Mouse (Mus musculus) spleen, postnatal 14 days (tissue): ENCODE results near the gene Ccdc142.

Experiments used
- DNase-seq, 2 experiments: peaks; one replicate each; pipeline ENCODE4 v3.0.0; 2021 to 2022; ENCODE audit warnings: low spot score in 2 of 2

Gene Ccdc142

DNA sequence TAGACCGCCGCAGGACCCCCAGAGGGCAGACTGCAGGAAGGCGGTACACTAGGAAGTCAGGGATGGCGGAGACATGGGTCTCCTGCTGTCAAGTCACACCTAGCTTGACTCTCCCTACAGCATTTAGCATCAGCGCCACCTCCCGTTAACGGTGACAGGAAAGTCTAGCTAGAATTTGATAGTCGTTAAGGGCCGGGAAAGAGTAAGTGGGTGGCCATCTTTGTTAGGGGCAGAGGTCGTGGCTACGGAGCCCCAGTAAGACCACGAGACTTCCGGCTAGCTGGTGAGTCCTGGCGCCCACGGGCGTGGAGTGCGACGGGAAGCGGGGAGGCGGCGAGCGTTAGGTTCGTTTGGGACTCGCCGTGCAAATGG lies at the start of gene Ccdc142, which contains the start of gene Gm42688:
Gene Ccdc142 (plus strand): TSS at position 286 of the 372 bp plus-strand sequence.
Gene Gm42688 (plus strand): TSS at position 302 of the 372 bp plus-strand sequence.
- DNase-seq: peak; percentile 81 to 84

- DNase-seq: peak; percentile 24 to 40
Observed at GRCm38 (mm10) chr6:83053136-83053960, 48.1 kb upstream of the Ccdc142 start.

GRCm38 (mm10) chr6:83054074-83054851 lies 47.1 kb upstream of the Ccdc142 start, which contains the start of gene Aup1:
Aup1 (plus strand) TSS chr6:83054521.
- peak; percentile 92 to 95 for DNase-seq

DNA sequence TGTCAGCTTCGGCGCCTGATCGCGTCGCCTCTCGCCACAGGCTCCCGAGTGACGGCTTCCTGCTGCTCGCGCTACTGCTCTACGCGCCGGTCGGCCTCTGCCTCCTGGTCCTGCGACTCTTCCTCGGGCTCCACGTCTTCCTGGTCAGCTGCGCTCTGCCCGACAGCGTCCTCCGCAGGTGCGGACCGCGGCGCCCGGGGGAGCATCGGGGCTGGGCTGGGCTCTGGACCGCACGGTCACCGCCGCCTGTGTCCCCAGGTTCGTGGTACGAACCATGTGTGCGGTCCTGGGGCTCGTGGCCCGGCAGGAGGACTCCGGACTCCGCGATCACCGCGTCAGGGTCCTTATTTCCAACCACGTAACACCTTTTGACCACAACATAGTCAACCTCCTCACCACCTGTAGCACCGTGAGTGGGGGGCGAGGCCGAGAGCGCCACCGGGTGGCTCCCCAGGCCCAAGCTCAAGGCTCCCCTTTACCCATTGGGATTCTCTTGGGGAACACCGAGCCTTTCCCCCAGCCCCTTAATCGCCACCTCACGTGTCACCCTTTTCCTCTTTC lies 46.5 kb upstream of the Ccdc142 start, which contains the start of gene Htra2:
Gene Htra2 (minus strand): TSS at position 403 of the 561 bp plus-strand sequence.
- DNase-seq: peak; percentile 41

- no peak for DNase-seq
Observed at GRCm38 (mm10) chr6:83057790-83058189, 43.6 kb upstream of the Ccdc142 start, which contains the start of gene Dqx1. Dqx1 (plus strand) TSS chr6:83057844.

- no peak for DNase-seq
Observed at GRCm38 (mm10) chr6:83058725-83059124, 42.7 kb upstream of the Ccdc142 start.

DNA sequence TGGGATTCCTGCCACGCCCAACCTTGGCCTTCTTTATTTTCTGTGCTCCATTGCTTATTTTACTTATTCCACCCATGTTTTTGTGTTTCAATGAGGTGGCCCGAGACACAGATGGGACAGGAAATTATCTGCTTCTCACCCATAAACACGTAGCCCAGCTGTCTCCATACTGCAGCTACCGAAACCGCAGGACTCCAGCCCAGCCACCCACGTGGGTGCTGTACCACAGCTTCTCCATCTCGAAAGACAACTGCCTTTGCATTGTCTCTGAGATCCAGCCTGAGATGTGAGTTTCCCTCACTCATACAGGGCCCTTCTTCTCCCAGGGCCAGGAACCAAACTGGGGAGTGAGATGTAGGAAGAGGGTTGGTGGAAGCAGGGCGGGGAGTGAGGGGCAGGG lies 35.4 kb upstream of the Ccdc142 start:
- DNase-seq: no peak

DNA sequence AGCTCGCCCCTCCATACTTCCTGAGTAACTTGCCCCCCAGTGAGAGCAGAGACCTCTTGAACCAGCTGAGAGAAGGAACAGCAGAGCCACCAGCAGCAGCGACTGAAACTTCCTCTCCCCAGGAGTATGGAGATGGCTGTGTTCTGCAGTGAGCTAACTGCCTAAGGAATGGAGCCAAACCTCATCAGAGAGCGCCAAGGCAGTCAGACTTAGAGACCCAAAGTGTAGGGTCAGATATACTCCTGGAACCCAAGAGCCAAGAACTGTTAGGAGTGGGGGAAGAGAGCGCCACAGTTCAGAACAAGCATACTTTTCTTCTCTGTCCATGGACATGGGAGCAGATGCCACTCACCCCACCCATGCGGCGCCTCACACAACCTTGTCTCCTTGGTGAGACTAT lies 35.0 kb upstream of the Ccdc142 start:
- DNase-seq: no peak

GRCm38 (mm10) chr6:83068221-83068620 lies 33.2 kb upstream of the Ccdc142 start:
- DNase-seq: no peak

DNA sequence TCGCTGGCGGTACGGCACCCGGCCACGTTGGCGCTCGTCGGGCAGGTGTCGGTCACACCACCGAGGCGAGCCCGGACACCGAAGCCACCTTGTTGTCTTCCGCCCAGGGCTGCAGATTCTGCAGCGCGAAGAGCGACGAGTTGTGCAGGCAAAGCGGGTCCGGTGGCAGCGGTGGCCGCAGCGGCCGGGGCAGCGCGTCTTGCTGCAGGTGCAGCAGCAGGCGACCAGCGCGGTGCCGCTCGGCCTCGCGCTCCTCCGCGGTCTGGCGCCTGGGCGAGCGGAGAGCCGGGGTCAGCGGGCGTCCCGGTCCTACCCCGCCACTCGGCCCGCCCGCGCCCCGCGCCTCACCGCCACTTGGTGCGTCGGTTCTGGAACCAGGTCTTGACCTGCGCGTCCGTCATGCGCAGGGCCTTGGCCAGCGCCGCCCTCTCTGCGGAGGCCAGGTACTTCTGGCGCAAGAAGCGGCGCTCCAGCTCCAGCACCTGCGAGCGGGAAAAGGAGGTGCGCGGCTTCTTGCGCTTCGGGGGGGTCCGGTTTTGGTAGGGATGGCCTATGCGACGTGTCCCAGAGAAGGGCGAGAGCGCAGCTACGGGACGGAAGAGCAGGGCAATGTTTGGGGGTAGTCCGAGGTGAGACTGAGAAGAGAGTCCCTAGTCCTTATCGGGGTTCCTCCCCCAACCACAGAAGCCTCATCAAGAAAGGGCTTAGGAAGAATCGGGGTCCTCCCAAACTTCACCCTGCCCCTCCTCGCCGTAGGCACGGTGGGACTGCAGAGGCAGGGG lies 32.5 kb upstream of the Ccdc142 start:
- no peak for DNase-seq

GRCm38 (mm10) chr6:83069488-83070246 lies 31.7 kb upstream of the Ccdc142 start:
- no peak for DNase-seq

DNA sequence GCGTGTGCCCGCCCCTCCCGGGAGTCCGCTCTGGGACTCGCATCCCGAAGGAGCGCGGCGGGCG lies 31.3 kb upstream of the Ccdc142 start, which contains the start of gene Tlx2:
Gene Tlx2 (minus strand): TSS at position 47 of the 64 bp plus-strand sequence.
- no peak for DNase-seq

- DNase-seq: no peak
Observed at GRCm38 (mm10) chr6:83070311-83071219, 30.8 kb upstream of the Ccdc142 start.

DNA sequence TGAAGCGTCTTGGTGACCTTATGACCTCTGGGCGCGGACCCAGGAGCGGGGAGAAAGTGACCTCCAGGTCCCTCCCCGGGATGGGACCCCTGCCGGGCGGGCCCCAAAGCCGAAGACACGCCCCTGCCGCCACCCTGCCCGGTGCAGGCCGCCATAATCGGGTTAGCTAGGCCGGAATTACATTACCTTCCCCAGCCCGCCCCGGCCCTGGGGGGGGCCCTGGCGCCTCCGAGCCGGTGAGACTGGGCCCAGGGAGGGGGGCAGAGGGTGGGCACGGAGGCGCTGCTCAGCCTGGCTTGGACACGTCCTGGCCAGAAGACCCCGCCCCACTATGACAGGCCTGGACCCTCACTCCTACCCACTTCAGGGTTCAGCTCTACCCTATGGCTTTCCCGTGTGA lies 30.2 kb upstream of the Ccdc142 start:
- DNase-seq: no peak

GRCm38 (mm10) chr6:83074979-83075378 lies 26.4 kb upstream of the Ccdc142 start:
- DNase-seq: no peak

DNA sequence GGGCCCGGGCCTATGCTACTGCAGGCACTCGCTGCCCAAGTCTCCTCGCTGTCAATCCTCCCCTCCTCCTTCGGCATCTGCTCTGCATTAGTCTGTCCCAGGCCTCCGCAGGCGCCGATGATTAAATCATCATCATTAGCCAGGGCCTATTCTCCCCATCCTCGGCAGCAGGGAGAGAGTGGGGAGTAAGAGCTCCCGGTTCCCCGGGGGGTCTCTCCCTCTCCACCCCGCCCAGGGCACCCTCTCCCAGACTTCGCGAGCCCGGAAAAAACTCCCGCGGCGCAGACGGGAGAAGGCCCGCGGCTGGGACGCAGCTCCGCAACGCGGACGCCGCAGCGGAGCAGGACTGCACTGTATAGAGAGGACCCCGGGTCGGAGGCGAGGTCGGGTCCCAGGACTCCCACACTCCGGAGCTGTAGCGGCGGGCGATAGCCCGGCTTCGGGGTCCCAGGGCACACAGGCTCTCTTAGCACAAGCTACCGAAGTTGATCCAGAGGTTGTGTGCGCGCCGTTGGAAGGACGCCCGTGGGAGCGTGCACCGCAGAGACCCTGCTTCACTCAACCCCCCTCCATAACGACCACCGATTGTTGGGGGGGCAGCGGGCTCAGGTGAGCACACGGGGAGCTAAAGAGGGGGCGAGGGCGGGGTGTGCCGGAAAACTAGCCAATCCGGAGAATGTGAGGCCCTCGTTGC lies 23.6 kb upstream of the Ccdc142 start, which contains the start of gene Pcgf1:
Gene Pcgf1 (plus strand): TSS at position 240 of the 694 bp plus-strand sequence.
- no peak for DNase-seq

- DNase-seq: peak; percentile 99 to 100
Observed at GRCm38 (mm10) chr6:83078324-83078858, 23.0 kb upstream of the Ccdc142 start.

- no peak for DNase-seq
Observed at GRCm38 (mm10) chr6:83080210-83080609, 21.2 kb upstream of the Ccdc142 start.

- no peak for DNase-seq
Observed at GRCm38 (mm10) chr6:83083497-83083896, 17.9 kb upstream of the Ccdc142 start.
